Mouse (Mus musculus) ES-E14 (cell line): ENCODE results near the gene Otud7a.

ENCODE experiments used
- CHD2 ChIP-seq: IDR thresholded peaks from 2 replicates; pipeline ENCODE4 v1.6.1; 2014; ENCODE audit warnings: mild to moderate bottlenecking, low read depth, low read length, inconsistent platforms
- ZNF384 ChIP-seq: IDR thresholded peaks from 2 replicates; pipeline ENCODE4 v1.6.1; 2012; ENCODE audit warnings: low read depth, low read length, inconsistent platforms

GRCm38 (mm10) chr7:63676631-63677030 lies 232.1 kb downstream of the Otud7a start:
- no peak for TF ChIP-seq CHD2
- TF ChIP-seq ZNF384, result no peak
